Comparison of ENCODE assay signal across 18 mouse cellular contexts in the genomic region with DNA sequence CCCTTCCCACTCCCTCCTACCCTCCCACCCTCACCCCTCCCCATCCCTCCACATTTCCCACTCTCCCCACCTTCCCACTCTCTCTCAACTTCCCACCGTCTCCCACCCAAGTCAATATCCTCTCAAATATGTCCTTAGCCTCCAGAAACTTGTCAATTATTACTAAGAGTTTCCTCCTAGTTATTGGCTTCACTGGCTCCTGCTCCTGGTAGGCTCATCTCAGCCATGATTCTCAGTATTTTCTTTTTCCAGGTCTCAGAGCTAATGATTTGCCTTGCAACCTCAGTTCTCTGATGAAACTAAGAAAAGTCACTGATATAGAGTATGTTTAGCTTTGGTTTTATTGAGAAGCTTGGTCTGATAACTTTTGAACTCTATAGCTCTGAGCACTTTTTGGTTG.
"Had no signal": no experiment of that assay in that cellular context is flagged by ENCODE, and none has a peak within 500 bp of the region (broad histone marks: within the 10 kb centered on the region; RNA-seq: fewer than 3 reads in every experiment).

No protein-coding gene starts in this region.

- H3K27me3 ChIP-seq: midbrain, embryonic 12.5 days; neural tube, embryonic 13.5 days; neural tube, embryonic 15.5 days had no signal

- H3K4me1 ChIP-seq: midbrain, embryonic 10.5 days; midbrain, embryonic 12.5 days; neural tube, embryonic 13.5 days; neural tube, embryonic 15.5 days had no signal

- DNase-seq: lung, embryonic 14.5 days; lung, postnatal 10 days; lung, postnatal 4 days; midbrain, embryonic 14.5 days; retina, postnatal 1 day; right cerebral cortex, adult 18-20 months; right cerebral cortex, postnatal 25 days; right cerebral cortex, postnatal 4 days; spleen, adult 18-20 months; thymus, adult 18-20 months; thymus, postnatal 14 days; thymus, postnatal 36 days had no signal

- ATAC-seq: midbrain, embryonic 16.5 days had no signal

- H3K9me3 ChIP-seq: midbrain, embryonic 10.5 days; midbrain, embryonic 12.5 days; neural tube, embryonic 13.5 days; neural tube, embryonic 15.5 days had no signal

- H3K9ac ChIP-seq: lung, embryonic 14.5 days; midbrain, embryonic 12.5 days; neural tube, embryonic 13.5 days; neural tube, embryonic 15.5 days had no signal

- H3K4me3 ChIP-seq: midbrain, embryonic 10.5 days; midbrain, embryonic 12.5 days; myocyte; neural tube, embryonic 13.5 days; neural tube, embryonic 15.5 days had no signal

- H3K27ac ChIP-seq: midbrain, embryonic 10.5 days; midbrain, embryonic 12.5 days; neural tube, embryonic 13.5 days; neural tube, embryonic 15.5 days had no signal

- H3K4me2 ChIP-seq: lung, embryonic 14.5 days; midbrain, embryonic 12.5 days; neural tube, embryonic 13.5 days; neural tube, embryonic 15.5 days had no signal

- H3K36me3 ChIP-seq: midbrain, embryonic 10.5 days; midbrain, embryonic 12.5 days; neural tube, embryonic 13.5 days; neural tube, embryonic 15.5 days had no signal
